7 mouse cellular contexts compared by ENCODE assay signal in the genomic region with DNA sequence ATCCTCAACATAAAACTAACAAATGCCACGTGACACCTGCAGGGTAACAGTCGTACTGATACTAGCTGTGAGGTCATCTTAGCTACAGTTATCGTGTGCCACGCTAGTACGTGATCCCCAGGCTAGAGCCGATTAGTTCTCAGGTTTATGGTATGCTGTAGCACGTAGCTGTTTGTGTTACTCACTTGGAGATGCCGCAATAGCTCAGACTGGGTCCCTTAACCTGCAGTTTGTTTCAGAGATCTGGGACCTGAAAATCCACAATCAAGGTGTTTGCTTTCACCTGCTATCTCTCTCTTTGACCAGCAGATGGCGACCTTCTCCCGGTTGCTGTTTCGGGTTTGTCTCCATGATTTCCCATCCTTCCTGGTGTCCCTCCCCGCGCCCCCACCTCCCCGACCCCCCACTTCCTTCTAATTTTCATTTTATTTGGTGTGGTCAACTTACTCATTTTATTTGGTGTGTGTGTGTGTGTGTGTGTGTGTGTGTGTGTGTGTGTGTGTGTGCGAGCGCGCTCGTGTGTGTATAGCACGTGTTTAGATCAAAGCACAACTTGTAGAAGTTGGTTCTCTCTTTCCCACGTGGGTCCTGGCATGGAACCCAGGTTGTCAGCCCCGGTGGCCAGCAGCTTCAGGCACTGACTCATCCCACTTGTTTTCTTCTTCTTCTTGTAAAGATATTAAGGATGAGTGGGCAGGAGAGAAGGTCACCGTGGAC. TPM values are rescaled to one million over a fixed set of nuclear protein-coding genes. Genes with fewer than 3 reads are reported as not detected.
A peak's percentile ranks its signal among the peaks of the same experiment; 100 is the strongest.
DNase-seq lines count a peak whose midpoint lies in the region; ATAC-seq and TF ChIP-seq lines count a peak whose summit lies in the region.

No protein-coding gene starts in this region.

- 40% methylated on average over 22 of the region's 22 CpGs for WGBS in lung, embryonic 14.5 days
- WGBS in heart, embryonic 14.5 days = 36% methylated on average over 22 of the region's 22 CpGs
- 42% methylated on average over 22 of the region's 22 CpGs for WGBS in limb, embryonic 14.5 days
- WGBS in small intestine, adult 2 months = 40% methylated on average over 22 of the region's 22 CpGs

- TF ChIP-seq POLR2A in limb, embryonic 14.5 days (IDR thresholded peaks at IDR 0.05; ENCODE audit: borderline replicate concordance, extremely low read depth, insufficient read depth, insufficient read length) = no peak
- no peak for TF ChIP-seq POLR2A in small intestine, adult 2 months (IDR thresholded peaks at IDR 0.05; ENCODE audit: low read depth, low read length)

- TF ChIP-seq CTCF in lung, embryonic 14.5 days (IDR thresholded peaks at IDR 0.05; ENCODE audit: low read depth) = peak; percentile 75
- TF ChIP-seq CTCF in small intestine, adult 2 months (IDR thresholded peaks at IDR 0.05; ENCODE audit: extremely low read depth, insufficient read length, insufficient replicate concordance, low read depth, low read length) = peak; percentile 39; the same call in 1 of the 2 replicates

- H3K36me3 ChIP-seq in lung, embryonic 14.5 days (ENCODE audit: insufficient read depth) = no peaks in the 10 kb centered on the region
- H3K36me3 ChIP-seq in heart, embryonic 14.5 days (ENCODE audit: control insufficient read depth, insufficient read depth, low read length) = no peaks in the 10 kb centered on the region
- no peaks in the 10 kb centered on the region for H3K36me3 ChIP-seq in limb, embryonic 14.5 days (ENCODE audit: control insufficient read depth, insufficient read depth, low read length)
- no peaks in the 10 kb centered on the region for H3K36me3 ChIP-seq in small intestine, adult 2 months (ENCODE audit: control insufficient read depth, insufficient read depth, low read length)

- H3K9me3 ChIP-seq in lung, embryonic 14.5 days (ENCODE audit: low read depth, low read length) = no peaks in the 10 kb centered on the region
- H3K9me3 ChIP-seq in heart, embryonic 14.5 days (ENCODE audit: control insufficient read depth, low read length) = no peaks in the 10 kb centered on the region
- no peaks in the 10 kb centered on the region for H3K9me3 ChIP-seq in limb, embryonic 14.5 days (ENCODE audit: control insufficient read depth, low read length)

- no peak overlapping the region for H3K27ac ChIP-seq in lung, embryonic 14.5 days (ENCODE audit: low read depth)
- no peak overlapping the region for H3K27ac ChIP-seq in heart, embryonic 14.5 days (replicated peaks in 1 of 2; ENCODE audit: control insufficient read depth in 1 of 2, insufficient read depth in 1 of 2, low read depth in 2 of 2, low read length in 2 of 2)
- no peak overlapping the region for H3K27ac ChIP-seq in limb, embryonic 14.5 days (replicated peaks; ENCODE audit: low read depth, low read length)
- H3K27ac ChIP-seq in small intestine, adult 2 months (ENCODE audit: insufficient read depth, low read depth, low read length) = no peak overlapping the region

- no peaks in the 10 kb centered on the region for H3K4me1 ChIP-seq in lung, embryonic 14.5 days (ENCODE audit: insufficient read depth)
- H3K4me1 ChIP-seq in heart, embryonic 14.5 days (ENCODE audit: control insufficient read depth in 2 of 2, insufficient read depth in 2 of 2, low read length in 2 of 2) = peaks cover 2% of the 10 kb centered on the region in 2 experiments; a peak in 3 of 4 replicates
- H3K4me1 ChIP-seq in limb, embryonic 14.5 days (ENCODE audit: control insufficient read depth, insufficient read depth, low read length) = no peaks in the 10 kb centered on the region
- H3K4me1 ChIP-seq in small intestine, adult 2 months (ENCODE audit: control insufficient read depth, insufficient read depth, insufficient read length, low read length) = no peaks in the 10 kb centered on the region

- DNase-seq in lung, embryonic 14.5 days = peak; percentile 60
- no peak for DNase-seq in lung, postnatal 36 days
- peak; percentile 55 for DNase-seq in Muller cell, postnatal 12 days (ENCODE audit: inconsistent ontology term)
- DNase-seq in c-Kit-negative CD71-positive TER-119-positive erythroid progenitor cells, embryonic 14.5 days (ENCODE audit: low read depth, low spot score) = peak; percentile 40
- DNase-seq in limb, embryonic 14.5 days (ENCODE audit: low spot score) = no peak

- H3K4me2 ChIP-seq in lung, embryonic 14.5 days = no peak overlapping the region
- peak overlapping the region; percentile 25; the same call in 1 of the 2 replicates for H3K4me2 ChIP-seq in heart, embryonic 14.5 days (ENCODE audit: low read length)
- no peak overlapping the region; the same call in 1 of the 2 replicates for H3K4me2 ChIP-seq in limb, embryonic 14.5 days (replicated peaks; ENCODE audit: low read depth, low read length, severe bottlenecking)

- no peaks in the 10 kb centered on the region for H3K27me3 ChIP-seq in lung, embryonic 14.5 days (ENCODE audit: insufficient read depth, low read length)
- H3K27me3 ChIP-seq in heart, embryonic 14.5 days (ENCODE audit: control insufficient read depth, insufficient read depth, low read length) = no peaks in the 10 kb centered on the region
- H3K27me3 ChIP-seq in limb, embryonic 14.5 days (ENCODE audit: control insufficient read depth, insufficient read depth, low read length) = no peaks in the 10 kb centered on the region
- no peaks in the 10 kb centered on the region; the same call in 1 of the 2 replicates for H3K27me3 ChIP-seq in small intestine, adult 2 months (ENCODE audit: control insufficient read depth, insufficient read depth, low read length)

- ATAC-seq in lung, embryonic 14.5 days (ENCODE audit: insufficient read depth) = peak; percentile 67
- ATAC-seq in heart, embryonic 14.5 days (ENCODE audit: insufficient number of reproducible peaks, insufficient read depth, low FRiP score, low read depth) = no peak
- ATAC-seq in limb, embryonic 14.5 days (ENCODE audit: low FRiP score, low read depth) = 0 out of 2 replicates have a peak, but pooled peaks have one; percentile 15

- H3K9ac ChIP-seq in lung, embryonic 14.5 days = no peak overlapping the region
- H3K9ac ChIP-seq in heart, embryonic 14.5 days (ENCODE audit: low read length) = no peak overlapping the region
- H3K9ac ChIP-seq in limb, embryonic 14.5 days (ENCODE audit: low read depth, low read length, severe bottlenecking) = no peak overlapping the region

- H3K4me3 ChIP-seq in lung, embryonic 14.5 days (ENCODE audit: low read depth, low read length) = no peak overlapping the region
- no peak overlapping the region for H3K4me3 ChIP-seq in heart, embryonic 14.5 days (ENCODE audit: control insufficient read depth in 1 of 2, insufficient read depth in 1 of 2, low read depth in 1 of 2, low read length in 2 of 2)
- H3K4me3 ChIP-seq in limb, embryonic 14.5 days (replicated peaks; ENCODE audit: low read length) = no peak overlapping the region
- no peak overlapping the region for H3K4me3 ChIP-seq in small intestine, adult 2 months (ENCODE audit: low read depth, low read length)

RNA-seq across cellular contexts. Expression of a gene that starts 5.4 kb away (rescaled TPM):
- polyA plus RNA-seq in lung, embryonic 14.5 days (2014; fragmentation: Nextera tagmentation; extraction: Ambion mirVana) = 12.1 and 13.8 TPM in 2 replicates
- 6.6 and 8.4 TPM in 2 replicates for polyA plus RNA-seq in heart, embryonic 14.5 days (2014; fragmentation: Nextera tagmentation; extraction: Ambion mirVana)
- polyA plus RNA-seq in limb, embryonic 14.5 days (2012; rRNA removed) = 11.5 and 11.9 TPM in 2 replicates
- 18.4 and 18.9 TPM in 2 replicates for polyA plus RNA-seq in limb, embryonic 14.5 days (2014; fragmentation: Nextera tagmentation; extraction: Ambion mirVana)
- polyA plus RNA-seq in small intestine, adult 2 months (2012; rRNA removed) = 3.8 and 4.0 TPM in 2 replicates

RNA-seq across cellular contexts. Expression of a gene that starts 18.0 kb away (rescaled TPM):
- polyA plus RNA-seq in lung, embryonic 14.5 days (2014; fragmentation: Nextera tagmentation; extraction: Ambion mirVana) = 0.16 TPM in 1 of 2 replicates, not detected in the other
- polyA plus RNA-seq in heart, embryonic 14.5 days (2014; fragmentation: Nextera tagmentation; extraction: Ambion mirVana) = not detected in 2 replicates
- polyA plus RNA-seq in limb, embryonic 14.5 days (2012; rRNA removed) = 0.20 and 0.26 TPM in 2 replicates
- 0.08 and 0.15 TPM in 2 replicates for polyA plus RNA-seq in limb, embryonic 14.5 days (2014; fragmentation: Nextera tagmentation; extraction: Ambion mirVana)
- polyA plus RNA-seq in small intestine, adult 2 months (2012; rRNA removed) = 0.14 TPM in 1 of 2 replicates, not detected in the other

Comparison
In these comparisons a context has a peak if more than half of its experiments do, and no peak if none do; other contexts are left out.
1. DNase-seq: peak in lung, embryonic 14.5 days (single experiment), Muller cell, postnatal 12 days (single experiment) and c-Kit-negative CD71-positive TER-119-positive erythroid progenitor cells, embryonic 14.5 days (single experiment); none in lung, postnatal 36 days (single experiment) and limb, embryonic 14.5 days (single experiment).